Mouse (Mus musculus): Measurements from ENCODE around the gene Dgat2.
A peak's percentile ranks its signal among the peaks of the same experiment; 100 is the strongest.

DNA sequence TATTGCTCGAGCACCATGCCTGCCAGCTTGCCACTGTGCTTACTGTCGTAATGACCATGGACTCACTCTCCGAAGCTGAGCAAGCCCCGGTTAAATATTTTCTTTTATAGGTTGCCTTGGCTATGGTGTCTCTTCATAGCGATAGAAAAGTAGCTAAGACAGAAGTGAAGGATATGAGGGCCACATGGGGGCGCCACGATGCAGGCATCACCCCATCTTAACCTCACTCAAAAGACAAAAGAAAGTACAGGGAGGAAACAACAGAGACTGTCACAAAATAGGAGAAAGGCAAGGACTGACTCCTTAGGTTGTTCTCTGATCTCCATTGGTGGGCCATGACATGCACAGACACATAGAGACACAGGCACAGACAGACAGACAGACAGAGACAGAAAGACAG lies 41.7 kb upstream of the Dgat2 start:
- TF ChIP-seq EP300 (IDR thresholded peaks at IDR 0.05) (no peak), CTCF (IDR thresholded peaks at IDR 0.05) (peak; percentile 48)
